Mouse (Mus musculus) hindbrain, embryonic 15.5 days (tissue): Measurements from ENCODE around the gene Prx. TPM values are rescaled to one million over a fixed set of nuclear protein-coding genes. Genes with fewer than 3 reads are reported as not detected.

ENCODE experiments used
- ATAC-seq: fragments of 200-750 bp; cut with Nextera tagmentation; 2 replicates; pipeline ENCODE4 v1.8.0; 2017; ENCODE audit warnings: low read depth, moderate number of reproducible peaks, moderate TSS enrichment; ENCODE audit not compliant: low FRiP score
- H3K27ac ChIP-seq: fragments of 300-500 bp; sonication (generic); replicated peaks from 2 replicates; pipeline ENCODE4 v1.5.1; 2015; ENCODE audit warnings: mild to moderate bottlenecking, inconsistent platforms
- H3K27me3 ChIP-seq: fragments of 300-500 bp; sonication (generic); 2 replicates; pipeline ENCODE4 v1.6.1; 2015; ENCODE audit warnings: control low read depth, inconsistent platforms
- H3K36me3 ChIP-seq: fragments of 300-500 bp; sonication (generic); 2 replicates; pipeline ENCODE4 v1.6.1; 2015; ENCODE audit warnings: control low read depth, inconsistent platforms
- H3K4me1 ChIP-seq: fragments of 300-500 bp; sonication (generic); replicated peaks from 2 replicates; pipeline ENCODE4 v1.6.1; 2015; ENCODE audit warnings: control low read depth, inconsistent platforms
- H3K4me2 ChIP-seq: fragments of 300-500 bp; sonication (generic); 2 replicates; pipeline ENCODE4 v1.6.1; 2015; ENCODE audit warnings: moderate library complexity, mild to moderate bottlenecking, inconsistent platforms
- H3K4me3 ChIP-seq: fragments of 300-500 bp; sonication (generic); 2 replicates; pipeline ENCODE4 v1.5.1; 2015; ENCODE audit warnings: mild to moderate bottlenecking, inconsistent platforms
- H3K9ac ChIP-seq: fragments of 300-500 bp; sonication (generic); 2 replicates; pipeline ENCODE4 v1.6.1; 2015; ENCODE audit warnings: inconsistent platforms
- H3K9me3 ChIP-seq: fragments of 300-500 bp; sonication (generic); 2 replicates; pipeline ENCODE4 v1.6.1; 2016; ENCODE audit warnings: control low read depth, inconsistent platforms
- WGBS: fragments of 180-500 bp; shearing (Covaris S2); methylation state at CpG from one replicate; pipeline ENCODE4 v1.1.7; 2015; 5-methylcytosine and 5-hydroxymethylcytosine counted together
- polyA plus RNA-seq: library from polyadenylated mRNA; unstranded; fragments of >200 nt; fragmentation: Nextera tagmentation; extraction: Ambion mirVana; gene quantifications from 2 replicates; pipeline ENCODE4 v1.2.1, GENCODE M21; 2015

Gene Prx
- polyA plus RNA-seq, 1 experiment from 2014 or later = 1.9 TPM

GRCm38 (mm10) chr7:27531707-27532106 lies 32.6 kb downstream of the Prx start:
- Histone ChIP-seq H3K9me3 (no peaks in the 10 kb centered on the region), H3K4me1 (no peaks in the 10 kb centered on the region), H3K36me3 (peaks cover 32% of the 10 kb centered on the region), H3K4me3 (no peak overlapping the region), H3K27me3 (no peaks in the 10 kb centered on the region), H3K27ac (no peak overlapping the region), H3K9ac (no peak overlapping the region), H3K4me2 (no peak overlapping the region)
- 90% methylated on average over 10 of the region's 10 CpGs for WGBS
- ATAC-seq = no peak

- no peaks in the 10 kb centered on the region for H3K4me1 ChIP-seq
- no peaks in the 10 kb centered on the region for H3K27me3 ChIP-seq
- H3K4me2 ChIP-seq = no peak overlapping the region
- H3K4me3 ChIP-seq = no peak overlapping the region
- H3K9me3 ChIP-seq = no peaks in the 10 kb centered on the region
- no peak for ATAC-seq
- H3K9ac ChIP-seq = no peak overlapping the region
- H3K27ac ChIP-seq = no peak overlapping the region
- 94% methylated on average over 9 of the region's 9 CpGs for WGBS
- H3K36me3 ChIP-seq = peaks cover 40% of the 10 kb centered on the region
Observed at GRCm38 (mm10) chr7:27532480-27533050, 33.4 kb downstream of the Prx start.

DNA sequence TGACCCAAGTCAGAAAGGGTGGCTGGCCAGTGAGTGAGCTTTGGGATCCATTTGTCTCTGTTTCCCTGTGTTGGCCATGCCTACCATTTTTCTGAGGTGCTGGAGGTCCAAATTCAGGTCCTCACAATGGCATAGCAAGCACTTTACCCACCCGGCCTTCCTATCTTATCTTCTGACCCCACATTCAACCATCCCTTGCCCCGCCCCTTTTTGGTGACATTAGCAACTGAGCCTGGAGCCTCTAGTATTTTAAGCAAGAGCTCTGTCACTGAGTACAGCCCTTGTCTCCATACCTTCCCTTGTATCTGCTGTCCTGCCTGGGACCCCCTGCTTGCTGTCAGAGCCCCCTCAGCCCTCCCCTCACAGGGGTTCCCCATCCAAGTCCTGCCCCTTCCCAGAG lies 36.3 kb downstream of the Prx start:
- Histone ChIP-seq H3K9ac (no peak overlapping the region), H3K4me1 (no peaks in the 10 kb centered on the region), H3K27ac (no peak overlapping the region), H3K4me2 (no peak overlapping the region), H3K4me3 (no peak overlapping the region), H3K36me3 (peaks cover 65% of the 10 kb centered on the region), H3K27me3 (no peaks in the 10 kb centered on the region), H3K9me3 (no peaks in the 10 kb centered on the region)
- ATAC-seq = no peak
- 93% methylated on average over 2 of the region's 2 CpGs for WGBS

DNA sequence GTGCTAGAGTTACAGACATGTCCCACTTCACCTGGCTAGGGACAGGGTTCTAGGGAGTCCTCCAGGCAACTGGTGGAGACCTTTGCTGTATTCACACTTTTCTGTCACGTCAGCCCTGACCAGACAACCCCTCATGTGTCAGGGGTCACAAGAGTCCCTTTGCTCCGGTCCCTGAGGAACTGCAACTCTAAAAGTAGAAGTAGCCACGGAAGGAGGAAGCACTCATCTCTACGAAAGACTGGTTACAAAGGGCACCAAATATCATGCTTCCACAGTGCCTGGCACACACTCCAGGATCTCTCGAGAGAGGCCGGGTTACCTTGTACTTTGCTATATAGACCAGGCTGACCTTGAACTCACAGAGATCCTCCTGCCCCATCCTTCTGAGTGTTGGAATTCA lies 37.5 kb downstream of the Prx start:
- H3K4me3 ChIP-seq = no peak overlapping the region
- peaks cover 9% of the 10 kb centered on the region for H3K4me1 ChIP-seq
- no peak for ATAC-seq
- no peak overlapping the region for H3K9ac ChIP-seq
- WGBS = 92% methylated on average over 6 of the region's 6 CpGs
- peaks cover 71% of the 10 kb centered on the region for H3K36me3 ChIP-seq
- no peaks in the 10 kb centered on the region for H3K9me3 ChIP-seq
- no peaks in the 10 kb centered on the region for H3K27me3 ChIP-seq
- H3K4me2 ChIP-seq = no peak overlapping the region
- H3K27ac ChIP-seq = no peak overlapping the region

DNA sequence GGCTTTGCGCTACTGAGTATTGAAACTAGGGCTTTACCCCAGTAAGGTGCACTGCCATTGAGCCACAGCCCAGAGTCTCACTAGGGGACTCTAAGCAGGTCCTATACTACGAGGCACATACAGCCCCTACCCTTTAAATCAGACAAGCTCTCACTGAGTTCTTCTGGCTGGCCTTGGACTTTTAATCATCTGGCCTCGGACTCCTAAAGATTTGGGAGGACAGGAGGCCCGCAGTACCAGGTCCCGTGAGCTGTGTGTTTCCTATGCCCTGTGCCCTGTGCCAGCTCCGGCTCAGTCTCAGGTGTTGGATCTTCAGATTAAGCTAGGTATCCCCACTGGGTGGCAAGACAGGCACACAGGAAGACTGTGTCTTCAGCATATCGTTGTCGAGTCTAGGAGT lies 38.9 kb downstream of the Prx start:
- Histone ChIP-seq H3K4me3 (no peak overlapping the region), H3K4me2 (no peak overlapping the region), H3K27ac (no peak overlapping the region), H3K9me3 (no peaks in the 10 kb centered on the region), H3K36me3 (peaks cover 57% of the 10 kb centered on the region), H3K9ac (no peak overlapping the region), H3K27me3 (no peaks in the 10 kb centered on the region), H3K4me1 (peaks cover 20% of the 10 kb centered on the region)
- 93% methylated on average over 8 of the region's 8 CpGs for WGBS
- ATAC-seq = no peak

DNA sequence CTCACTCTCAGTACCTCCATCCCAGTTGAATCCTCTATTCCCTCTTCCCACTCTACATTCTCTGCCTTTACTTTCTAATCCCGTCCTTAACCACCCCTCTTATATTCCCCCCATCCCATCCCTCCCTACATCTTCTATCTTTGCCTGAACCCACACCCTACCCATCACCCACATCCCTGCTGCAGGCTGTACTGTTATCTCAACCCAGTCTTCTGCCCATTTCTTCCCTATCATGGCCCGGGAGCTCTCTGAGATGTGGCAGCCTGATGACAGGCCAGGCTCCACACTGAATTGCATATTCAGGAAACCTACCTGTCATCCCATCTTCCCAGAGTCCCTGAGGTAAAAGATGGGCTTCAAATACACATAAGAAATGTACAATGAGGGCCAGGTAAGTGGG lies 39.7 kb downstream of the Prx start:
- no peaks in the 10 kb centered on the region for H3K9me3 ChIP-seq
- no peak overlapping the region for H3K4me3 ChIP-seq
- no peak overlapping the region for H3K9ac ChIP-seq
- H3K36me3 ChIP-seq = peaks cover 50% of the 10 kb centered on the region
- H3K4me1 ChIP-seq = peaks cover 21% of the 10 kb centered on the region
- H3K27me3 ChIP-seq = no peaks in the 10 kb centered on the region
- ATAC-seq = no peak
- no peak overlapping the region for H3K27ac ChIP-seq
- no peak overlapping the region for H3K4me2 ChIP-seq
- WGBS = 90% methylated on average over 2 of the region's 2 CpGs

- 81% methylated on average over 2 of the region's 2 CpGs for WGBS
- H3K4me1 ChIP-seq = peaks cover 21% of the 10 kb centered on the region
- H3K36me3 ChIP-seq = peaks cover 50% of the 10 kb centered on the region
- H3K27ac ChIP-seq = no peak overlapping the region
- no peak overlapping the region for H3K4me3 ChIP-seq
- no peaks in the 10 kb centered on the region for H3K9me3 ChIP-seq
- no peak overlapping the region for H3K4me2 ChIP-seq
- H3K9ac ChIP-seq = no peak overlapping the region
- no peaks in the 10 kb centered on the region for H3K27me3 ChIP-seq
- ATAC-seq = no peak
Observed at GRCm38 (mm10) chr7:27540521-27540920, 41.4 kb downstream of the Prx start.

DNA sequence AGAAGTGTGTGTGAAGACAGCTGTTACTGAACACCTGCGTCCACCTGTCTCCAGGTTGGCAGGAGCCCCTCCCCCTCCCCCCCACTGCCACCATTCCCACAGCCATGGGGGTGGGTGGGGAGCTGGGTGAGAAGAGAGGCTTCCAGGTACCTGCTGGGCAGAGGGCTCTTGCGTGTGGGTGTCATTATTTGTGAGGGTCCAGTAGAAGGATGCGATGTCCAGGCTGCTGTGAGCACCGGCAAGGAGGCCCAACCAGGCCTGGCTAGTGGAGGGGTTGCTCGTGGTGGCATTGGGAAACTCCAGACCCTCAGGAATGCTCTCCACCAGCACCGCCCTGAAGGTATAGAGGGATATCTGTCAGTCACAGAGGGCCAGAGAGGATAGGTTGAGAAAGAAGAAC lies 41.8 kb downstream of the Prx start:
- Histone ChIP-seq H3K27me3 (no peaks in the 10 kb centered on the region), H3K4me3 (no peak overlapping the region), H3K9me3 (no peaks in the 10 kb centered on the region), H3K36me3 (peaks cover 46% of the 10 kb centered on the region), H3K9ac (no peak overlapping the region), H3K4me1 (peaks cover 21% of the 10 kb centered on the region), H3K4me2 (peak overlapping the region; percentile 72; the same call in 1 of the 2 replicates), H3K27ac (no peak overlapping the region)
- 85% methylated on average over 6 of the region's 6 CpGs for WGBS
- ATAC-seq = no peak

- H3K4me2 ChIP-seq = peak overlapping the region; percentile 72
- ATAC-seq = peak; percentile 60; the same call in 1 of the 2 replicates
- H3K4me1 ChIP-seq = peaks cover 21% of the 10 kb centered on the region
- H3K36me3 ChIP-seq = peaks cover 42% of the 10 kb centered on the region
- peak overlapping the region; percentile 75 for H3K4me3 ChIP-seq
- H3K9ac ChIP-seq = peak overlapping the region; percentile 80; the same call in 1 of the 2 replicates
- no peaks in the 10 kb centered on the region for H3K9me3 ChIP-seq
- WGBS = 59% methylated on average over 16 of the region's 16 CpGs
- no peaks in the 10 kb centered on the region for H3K27me3 ChIP-seq
- no peak overlapping the region for H3K27ac ChIP-seq
Observed at GRCm38 (mm10) chr7:27541431-27541830, 42.3 kb downstream of the Prx start.

DNA sequence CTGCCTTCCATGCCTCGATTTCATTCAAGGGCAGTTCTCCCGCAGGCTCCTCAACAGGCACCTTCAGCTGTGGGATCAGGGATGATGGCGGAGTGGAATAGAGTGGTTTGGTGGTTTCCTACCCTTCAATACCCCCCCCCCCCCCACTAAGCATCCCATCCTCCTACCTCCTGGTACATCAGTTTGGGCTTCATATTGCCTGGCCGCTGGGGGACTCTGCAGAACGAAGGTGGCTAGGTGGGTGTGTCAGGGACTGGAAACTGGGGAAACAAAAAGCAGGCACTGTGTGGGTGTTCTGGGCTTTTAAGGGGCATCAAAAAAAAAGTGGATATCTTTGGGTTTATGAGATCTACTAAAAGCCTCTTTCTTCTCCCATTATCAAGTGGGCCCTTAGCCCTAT lies 42.8 kb downstream of the Prx start:
- Histone ChIP-seq H3K9ac (peak overlapping the region; percentile 80), H3K27ac (no peak overlapping the region), H3K4me2 (peak overlapping the region; percentile 72), H3K4me1 (peaks cover 21% of the 10 kb centered on the region), H3K4me3 (peak overlapping the region; percentile 75), H3K9me3 (no peaks in the 10 kb centered on the region), H3K36me3 (peaks cover 37% of the 10 kb centered on the region), H3K27me3 (no peaks in the 10 kb centered on the region)
- ATAC-seq = no peak
- WGBS = 57% methylated on average over 5 of the region's 5 CpGs

GRCm38 (mm10) chr7:27542392-27543033 lies 43.4 kb downstream of the Prx start:
- WGBS = 2% methylated on average over 30 of the region's 30 CpGs
- ATAC-seq = peak; percentile 95

DNA sequence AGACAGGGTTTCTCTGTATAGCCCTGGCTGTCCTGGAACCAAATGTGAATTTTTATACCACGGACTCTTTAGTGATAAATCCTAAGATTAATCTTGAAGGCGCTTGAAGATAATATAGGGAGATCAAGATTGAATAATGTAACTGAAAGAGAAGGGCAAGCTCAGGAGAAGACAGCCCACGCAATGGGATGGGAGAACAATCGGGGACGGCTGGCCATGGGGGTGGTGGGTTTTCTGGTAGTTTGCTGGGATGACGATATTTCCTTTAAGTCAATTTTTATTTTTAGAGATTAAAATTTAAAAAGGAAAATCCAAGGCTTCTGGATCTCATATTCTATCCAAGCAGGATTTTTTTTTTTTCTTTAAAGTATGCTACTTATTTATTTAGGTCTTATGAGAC lies 43.9 kb downstream of the Prx start:
- peak overlapping the region; percentile 75 for H3K4me3 ChIP-seq
- 56% methylated on average over 6 of the region's 6 CpGs for WGBS
- H3K4me2 ChIP-seq = peak overlapping the region; percentile 72
- ATAC-seq = no peak; the same call in 1 of the 2 replicates
- peaks cover 26% of the 10 kb centered on the region for H3K36me3 ChIP-seq
- peak overlapping the region; percentile 80 for H3K9ac ChIP-seq
- no peaks in the 10 kb centered on the region for H3K9me3 ChIP-seq
- peak overlapping the region; percentile 70 for H3K27ac ChIP-seq
- H3K4me1 ChIP-seq = peaks cover 21% of the 10 kb centered on the region
- H3K27me3 ChIP-seq = no peaks in the 10 kb centered on the region

More at GRCm38 (mm10) chr7:27542392-27543033, 43.4 kb downstream of the Prx start:
- H3K9me3 ChIP-seq = no peaks in the 10 kb centered on the region
- H3K4me2 ChIP-seq = peak overlapping the region; percentile 72
- H3K4me1 ChIP-seq = peaks cover 21% of the 10 kb centered on the region
- no peaks in the 10 kb centered on the region for H3K27me3 ChIP-seq
- H3K9ac ChIP-seq = peak overlapping the region; percentile 80
- peak overlapping the region; percentile 75 for H3K4me3 ChIP-seq
- H3K27ac ChIP-seq = peak overlapping the region; percentile 70
- peaks cover 31% of the 10 kb centered on the region for H3K36me3 ChIP-seq
